Mouse (Mus musculus) heart, embryonic 11.5 days (tissue): ENCODE measurements at regions not wholly inside any gene's neighbourhood (a gene's known extent, or its start where the extent isn't known, plus 50 kb on each side); places are given as distances from the start of the nearest gene placed in this dataset.
"Not testable (repeated sequence)": the region's sequence is repeated elsewhere in the genome, so short reads cannot be mapped to it uniquely, and the experiment has no call there.

ENCODE experiments used
- ATAC-seq: fragments of 200-750 bp; cut with Nextera tagmentation; replicated peaks from 2 replicates; pipeline ENCODE4 v1.8.0; 2017; ENCODE audit warnings: moderate library complexity; ENCODE audit not compliant: insufficient number of reproducible peaks, low FRiP score, low TSS enrichment
- H3K27ac ChIP-seq: fragments of 300-500 bp; sonication (generic); 2 replicates; pipeline ENCODE4 v1.5.1; 2014; ENCODE audit warnings: mild to moderate bottlenecking, low read depth, low read length
- H3K27me3 ChIP-seq: fragments of 300-500 bp; sonication (generic); 2 replicates; pipeline ENCODE4 v1.6.1; 2014; ENCODE audit warnings: mild to moderate bottlenecking, low read length, mixed read lengths; ENCODE audit not compliant: control insufficient read depth, insufficient read depth
- H3K36me3 ChIP-seq: fragments of 300-500 bp; sonication (generic); 2 replicates; pipeline ENCODE4 v1.6.1; 2014; ENCODE audit warnings: mild to moderate bottlenecking, low read length, moderate library complexity, mixed read lengths; ENCODE audit not compliant: control insufficient read depth, insufficient read depth
- H3K4me1 ChIP-seq: fragments of 300-500 bp; sonication (generic); 2 replicates; pipeline ENCODE4 v1.6.1; 2014; ENCODE audit warnings: low read length; ENCODE audit not compliant: control insufficient read depth, insufficient read depth
- H3K4me2 ChIP-seq: fragments of 300-500 bp; sonication (generic); 2 replicates; pipeline ENCODE4 v1.6.1; 2014; ENCODE audit warnings: mild to moderate bottlenecking, moderate library complexity
- H3K4me3 ChIP-seq: fragments of 300-500 bp; sonication (generic); 2 replicates; pipeline ENCODE4 v1.5.1; 2014; ENCODE audit warnings: low read depth, low read length
- H3K9ac ChIP-seq: fragments of 300-500 bp; sonication (generic); 2 replicates; pipeline ENCODE4 v1.6.1; 2014; ENCODE audit warnings: mild to moderate bottlenecking, low read depth, low read length, moderate library complexity
- H3K9me3 ChIP-seq: fragments of 300-500 bp; sonication (generic); replicated peaks from 2 replicates; pipeline ENCODE4 v1.6.1; 2016; ENCODE audit warnings: low read length; ENCODE audit not compliant: control insufficient read depth
- WGBS: fragments of 180-500 bp; shearing (Covaris S2); extraction: QIAGEN DNeasy Blood & Tissue Kit; methylation state at CpG from one replicate; pipeline ENCODE4 v1.1.7; 2014; ENCODE audit not compliant: insufficient replicate concordance; 5-methylcytosine and 5-hydroxymethylcytosine counted together

DNA sequence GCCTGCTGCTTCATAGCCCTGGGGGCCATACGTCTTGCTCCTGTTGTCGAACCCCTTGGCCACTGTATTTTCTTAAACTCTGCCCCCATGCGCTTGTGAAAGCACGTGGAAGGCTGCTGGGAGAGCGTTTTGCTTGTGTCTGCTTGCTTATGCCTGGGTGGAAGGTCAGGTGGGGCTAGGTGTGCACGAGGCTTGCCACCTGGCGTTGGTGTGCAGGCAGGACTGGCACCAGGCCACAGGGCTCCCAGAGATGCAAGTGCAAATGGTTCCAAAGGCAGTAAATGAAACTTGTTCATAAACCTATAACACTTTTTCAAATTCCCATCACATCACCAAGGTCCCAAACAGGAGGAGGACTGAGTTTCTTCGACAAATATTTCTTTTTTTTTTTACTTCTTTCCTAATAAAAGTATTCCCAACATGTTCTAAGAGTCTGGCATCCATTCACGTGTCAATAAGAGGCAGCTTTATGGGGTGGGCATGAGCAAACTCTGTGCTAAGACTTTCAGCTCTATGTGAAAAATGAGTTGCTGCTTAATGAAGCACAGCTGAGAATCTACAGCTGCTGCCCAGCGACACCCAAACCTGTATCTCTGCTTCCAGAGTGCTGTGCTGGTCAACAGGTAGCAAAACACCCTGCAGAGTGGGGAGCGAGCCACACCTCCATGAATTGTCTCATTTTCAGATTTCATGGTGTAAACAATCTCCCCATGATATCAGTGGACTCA lies 116.0 kb upstream of the Gmds start:
- no peaks in the 10 kb centered on the region for H3K27me3 ChIP-seq
- no peak overlapping the region for H3K4me3 ChIP-seq
- H3K36me3 ChIP-seq = no peaks in the 10 kb centered on the region
- H3K4me1 ChIP-seq = no peaks in the 10 kb centered on the region
- no peak for ATAC-seq
- 67% methylated on average over 11 of the region's 11 CpGs for WGBS
- H3K9me3 ChIP-seq = no peaks in the 10 kb centered on the region
- H3K4me2 ChIP-seq = no peak overlapping the region
- H3K27ac ChIP-seq = no peak overlapping the region
- no peak overlapping the region for H3K9ac ChIP-seq

DNA sequence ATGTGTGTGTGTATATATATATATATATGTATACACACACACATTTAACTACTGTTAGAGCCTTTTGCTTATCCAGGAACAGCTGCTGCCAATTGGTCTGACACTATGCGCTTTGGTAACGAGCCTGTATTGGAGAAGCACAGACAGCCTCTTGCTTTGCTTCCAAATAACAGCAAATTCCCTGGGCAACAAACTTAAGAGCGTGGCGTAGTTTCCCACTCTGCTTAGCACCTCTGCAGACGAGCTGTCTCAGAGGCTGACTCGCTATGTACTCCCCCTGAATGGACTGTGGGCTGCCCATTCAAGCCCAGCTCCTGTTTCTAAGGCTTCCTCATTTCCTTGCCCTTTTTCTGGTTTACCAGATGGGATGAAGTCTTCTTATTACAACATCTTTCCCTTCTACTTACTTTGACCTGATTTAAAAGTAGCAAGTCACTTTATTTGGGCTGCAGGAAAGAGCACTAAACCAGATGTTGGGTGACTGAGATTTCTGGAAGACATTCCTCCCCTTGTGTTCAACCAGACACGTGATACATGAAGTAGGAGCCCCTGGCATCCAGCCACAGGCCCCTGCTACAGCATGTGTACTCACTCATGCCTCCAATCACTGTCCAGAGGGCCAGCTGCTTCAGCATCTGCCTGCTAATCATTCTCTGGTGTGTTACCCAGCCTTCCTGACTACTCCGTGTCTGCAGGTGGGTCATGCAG lies 111.3 kb upstream of the Gmds start:
- H3K9me3 ChIP-seq = no peaks in the 10 kb centered on the region
- ATAC-seq = no peak
- H3K4me2 ChIP-seq = no peak overlapping the region
- H3K36me3 ChIP-seq = no peaks in the 10 kb centered on the region
- WGBS = 71% methylated on average over 8 of the region's 8 CpGs
- no peak overlapping the region for H3K4me3 ChIP-seq
- H3K9ac ChIP-seq = no peak overlapping the region
- no peak overlapping the region for H3K27ac ChIP-seq
- H3K4me1 ChIP-seq = no peaks in the 10 kb centered on the region
- no peaks in the 10 kb centered on the region for H3K27me3 ChIP-seq

DNA sequence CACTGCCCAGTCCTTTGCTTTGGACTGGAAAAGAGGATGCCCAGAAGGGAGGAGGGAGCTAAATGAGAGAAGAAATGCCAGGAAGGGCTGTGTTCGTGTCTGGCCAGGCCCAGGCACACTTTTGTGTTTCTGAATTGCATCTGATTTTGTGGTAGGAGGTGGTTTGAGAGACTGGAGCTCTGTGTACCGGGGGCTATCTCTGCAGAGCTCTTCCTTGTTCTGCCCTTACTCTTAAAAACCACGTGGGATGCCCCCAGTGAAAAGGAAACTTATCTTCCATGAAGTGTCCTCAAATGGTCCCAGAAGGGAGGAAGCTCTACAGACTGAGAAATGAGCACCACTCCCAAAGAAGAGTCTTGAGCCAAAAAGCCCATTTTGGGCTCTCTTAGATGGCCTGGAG lies 106.0 kb upstream of the Gmds start:
- Histone ChIP-seq H3K27ac (no peak overlapping the region), H3K4me2 (no peak overlapping the region), H3K9me3 (no peaks in the 10 kb centered on the region), H3K9ac (no peak overlapping the region), H3K36me3 (no peaks in the 10 kb centered on the region), H3K27me3 (no peaks in the 10 kb centered on the region), H3K4me1 (no peaks in the 10 kb centered on the region), H3K4me3 (no peak overlapping the region)
- no peak for ATAC-seq
- 61% methylated on average over 3 of the region's 3 CpGs for WGBS

DNA sequence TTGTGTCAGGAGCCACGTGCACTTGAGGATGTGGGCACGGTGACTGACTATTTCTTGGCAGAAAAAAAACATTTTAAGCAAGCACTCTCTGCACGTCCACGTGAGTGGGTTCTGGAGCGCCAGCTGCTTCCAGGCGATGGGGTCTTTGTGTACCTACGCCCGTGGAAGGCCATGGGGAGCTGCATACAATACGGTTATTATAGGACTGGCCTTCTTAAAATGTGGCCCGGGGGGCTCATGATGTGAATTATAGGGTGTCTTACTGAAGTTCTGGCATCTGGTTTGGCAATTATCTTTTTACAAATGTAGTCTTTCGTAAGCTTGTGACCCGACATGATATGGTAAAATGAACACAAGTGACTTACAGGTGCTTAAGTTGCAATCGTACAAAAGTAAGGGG lies 103.5 kb upstream of the Gmds start:
- Histone ChIP-seq H3K9me3 (no peaks in the 10 kb centered on the region), H3K27me3 (no peaks in the 10 kb centered on the region), H3K4me2 (no peak overlapping the region), H3K9ac (no peak overlapping the region), H3K36me3 (no peaks in the 10 kb centered on the region), H3K4me1 (no peaks in the 10 kb centered on the region), H3K27ac (no peak overlapping the region), H3K4me3 (no peak overlapping the region)
- ATAC-seq = no peak
- WGBS = 87% methylated on average over 13 of the region's 13 CpGs

DNA sequence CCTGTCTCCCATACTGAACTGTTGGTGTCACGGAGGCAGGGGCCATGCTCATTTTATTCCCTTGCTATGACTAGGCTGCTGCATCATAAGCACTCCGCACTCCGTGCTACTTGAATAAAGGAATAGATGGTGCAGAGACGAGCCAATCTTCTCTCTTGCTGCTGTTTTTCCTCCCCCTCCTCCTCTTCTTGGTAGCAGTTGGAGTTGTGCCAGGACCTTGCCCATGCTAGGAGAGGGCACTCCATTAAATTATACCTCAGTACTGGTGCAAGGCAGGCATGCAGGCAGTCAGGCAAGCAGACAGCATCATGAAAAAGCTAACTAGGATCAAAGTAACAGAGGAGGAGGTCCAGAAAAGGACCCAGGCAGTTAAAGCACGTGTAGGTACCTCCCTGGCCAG lies 96.6 kb upstream of the Gmds start:
- no peak for ATAC-seq
- Histone ChIP-seq H3K27me3 (no peaks in the 10 kb centered on the region), H3K4me3 (no peak overlapping the region), H3K9ac (no peak overlapping the region), H3K36me3 (no peaks in the 10 kb centered on the region), H3K9me3 (no peaks in the 10 kb centered on the region), H3K4me2 (no peak overlapping the region), H3K4me1 (no peaks in the 10 kb centered on the region), H3K27ac (no peak overlapping the region)
- WGBS = 74% methylated on average over 5 of the region's 5 CpGs

DNA sequence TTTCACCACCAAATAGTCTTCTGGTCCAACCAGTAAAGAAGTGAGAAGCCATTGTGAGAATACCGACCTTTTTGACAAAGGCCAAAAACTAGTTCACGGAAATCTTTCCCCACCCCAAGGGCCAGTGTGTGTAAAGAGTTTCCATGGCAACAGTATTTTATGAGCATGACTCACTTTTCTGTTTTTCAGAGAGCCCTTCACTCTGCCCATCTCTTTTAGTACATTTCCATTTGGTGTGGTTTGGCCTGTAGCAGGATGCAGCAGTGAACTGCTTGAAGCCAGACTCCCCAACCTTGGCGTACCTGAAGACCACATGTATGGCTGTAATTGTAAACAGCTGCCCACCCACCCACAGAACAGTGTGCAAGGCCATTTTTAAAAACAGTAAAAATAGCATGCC lies 89.9 kb upstream of the Gmds start:
- ATAC-seq = no peak
- Histone ChIP-seq H3K27ac (no peak overlapping the region), H3K4me3 (no peak overlapping the region), H3K4me1 (no peaks in the 10 kb centered on the region), H3K9ac (no peak overlapping the region), H3K4me2 (no peak overlapping the region), H3K9me3 (no peaks in the 10 kb centered on the region), H3K36me3 (no peaks in the 10 kb centered on the region), H3K27me3 (no peaks in the 10 kb centered on the region)
- WGBS = 77% methylated on average over 3 of the region's 3 CpGs

DNA sequence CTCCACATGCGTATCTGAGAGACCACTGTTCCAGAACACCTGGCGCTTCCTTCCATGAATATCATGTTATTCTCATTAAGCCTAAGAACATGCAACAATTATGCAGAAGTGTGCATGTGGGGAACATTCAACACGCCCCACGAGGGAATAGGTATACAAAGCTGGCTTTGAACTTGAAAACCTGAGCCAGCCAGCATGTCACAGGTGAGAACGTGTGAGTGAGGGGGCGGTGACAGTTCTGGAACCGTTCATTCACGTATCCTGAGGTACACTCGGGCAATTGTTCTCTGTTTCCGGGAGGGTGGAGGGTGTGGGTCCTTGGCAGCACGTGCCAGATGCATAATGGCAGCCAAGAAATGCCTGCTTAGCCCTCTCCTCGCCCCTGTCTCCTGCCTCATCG lies 88.4 kb upstream of the Gmds start:
- Histone ChIP-seq H3K4me3 (no peak overlapping the region), H3K9me3 (no peaks in the 10 kb centered on the region), H3K36me3 (no peaks in the 10 kb centered on the region), H3K4me1 (no peaks in the 10 kb centered on the region), H3K4me2 (no peak overlapping the region), H3K27me3 (no peaks in the 10 kb centered on the region), H3K9ac (no peak overlapping the region), H3K27ac (no peak overlapping the region)
- 74% methylated on average over 13 of the region's 13 CpGs for WGBS
- ATAC-seq = no peak

DNA sequence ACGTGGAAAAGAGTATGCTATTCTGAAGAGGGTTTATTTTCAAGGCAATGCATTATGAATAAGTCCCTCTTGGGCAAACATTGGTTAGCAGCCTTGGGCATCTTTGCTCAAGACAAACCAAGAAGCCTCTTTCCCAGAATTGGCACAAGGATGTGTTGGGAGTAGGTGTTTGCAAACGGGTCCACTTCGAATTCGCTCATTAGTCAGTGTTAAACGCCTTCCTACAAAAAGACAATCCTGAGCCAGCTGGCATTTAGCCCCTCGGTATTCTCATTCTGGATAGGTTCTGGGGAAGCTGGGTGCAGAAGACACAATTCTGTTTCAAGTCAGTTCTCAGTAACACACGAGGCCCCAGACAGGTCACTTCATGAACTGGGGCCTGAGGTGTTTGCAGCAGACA lies 87.7 kb upstream of the Gmds start:
- H3K4me3 ChIP-seq = no peak overlapping the region
- no peaks in the 10 kb centered on the region for H3K9me3 ChIP-seq
- 75% methylated on average over 7 of the region's 7 CpGs for WGBS
- H3K4me1 ChIP-seq = no peaks in the 10 kb centered on the region
- H3K9ac ChIP-seq = no peak overlapping the region
- no peaks in the 10 kb centered on the region for H3K27me3 ChIP-seq
- no peak for ATAC-seq
- no peaks in the 10 kb centered on the region for H3K36me3 ChIP-seq
- H3K4me2 ChIP-seq = no peak overlapping the region
- no peak overlapping the region for H3K27ac ChIP-seq

DNA sequence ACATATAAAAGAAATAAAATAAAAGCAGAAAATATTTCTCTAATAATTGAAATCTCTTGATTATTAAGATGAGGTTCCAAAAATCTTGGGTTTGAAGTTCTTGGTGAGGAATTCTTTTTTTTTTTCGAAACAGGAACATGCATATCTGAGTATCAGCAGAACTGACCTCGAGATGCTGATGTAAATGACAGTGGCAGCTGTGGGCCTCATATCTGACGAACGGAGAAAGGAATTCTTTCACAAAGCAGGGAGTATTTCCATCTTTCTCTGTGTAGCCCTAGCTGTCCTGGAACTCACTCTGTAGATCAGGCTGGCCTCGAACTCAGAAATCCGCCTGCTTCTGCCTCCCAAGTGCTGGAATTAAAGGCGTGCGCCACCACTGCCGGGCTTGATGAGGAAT lies 86.0 kb upstream of the Gmds start:
- H3K4me3 ChIP-seq, H3K4me2 ChIP-seq, H3K9me3 ChIP-seq, H3K27me3 ChIP-seq, H3K9ac ChIP-seq, H3K36me3 ChIP-seq, H3K27ac ChIP-seq, H3K4me1 ChIP-seq, ATAC-seq: not testable (repeated sequence)
- WGBS = 84% methylated on average over 9 of the region's 9 CpGs
